Mouse (Mus musculus) heart, adult 2 months (tissue): ENCODE measurements around the gene Ctdnep1. TPM values are rescaled to one million over a fixed set of nuclear protein-coding genes. Genes with fewer than 3 reads are reported as not detected.
A peak's percentile ranks its signal among the peaks of the same experiment; 100 is the strongest.

Experiments used
- DNase-seq, 2 experiments: peaks; one replicate each; pipeline ENCODE4 v3.0.0; 2021
- H3K27ac ChIP-seq: fragments of 200-600 bp; 2 replicates; pipeline ENCODE4 v1.8.1; 2022
- H3K27me3 ChIP-seq: fragments of 200-500 bp; 2 replicates; pipeline ENCODE4 v1.6.1; 2012; ENCODE audit warnings: mild to moderate bottlenecking, low read length, inconsistent platforms, mixed read lengths; ENCODE audit not compliant: control insufficient read depth, insufficient read depth
- H3K36me3 ChIP-seq: fragments of 200-500 bp; 2 replicates; pipeline ENCODE4 v1.6.1; 2012; ENCODE audit warnings: low read length, inconsistent platforms; ENCODE audit not compliant: control insufficient read depth, insufficient read depth
- H3K4me1 ChIP-seq: fragments of 200-500 bp; 2 replicates; pipeline ENCODE4 v1.6.1; 2011; ENCODE audit warnings: low read length; ENCODE audit not compliant: control insufficient read depth, insufficient read depth
- H3K4me3 ChIP-seq: fragments of 200-600 bp; 2 replicates; pipeline ENCODE4 v1.8.1; 2022
- H3K79me2 ChIP-seq: fragments of 200-500 bp; replicated peaks from 2 replicates; pipeline ENCODE4 v1.6.1; 2012; ENCODE audit warnings: mild to moderate bottlenecking, inconsistent platforms, low read length, moderate library complexity, mixed read lengths; ENCODE audit not compliant: control insufficient read depth, insufficient read depth
- H3K9ac ChIP-seq: fragments of 200-500 bp; 2 replicates; pipeline ENCODE4 v1.6.1; 2012; ENCODE audit warnings: low read depth, mild to moderate bottlenecking, control low read depth, inconsistent platforms, low read length, mixed read lengths
- CTCF ChIP-seq: fragments of 200-600 bp; IDR thresholded peaks from 2 replicates; pipeline ENCODE4 v1.8.1; 2022; ENCODE audit warnings: antibody characterized with exemption, mild to moderate bottlenecking, moderate library complexity
- EP300 ChIP-seq: fragments of 200-500 bp; IDR thresholded peaks from 2 replicates; pipeline ENCODE4 v1.6.1; 2011; ENCODE audit warnings: low read depth, low read length, control low read depth; ENCODE audit not compliant: insufficient read depth
- POLR2A ChIP-seq: fragments of 200-500 bp; IDR thresholded peaks from 2 replicates; pipeline ENCODE4 v1.6.1; 2011; ENCODE audit warnings: mild to moderate bottlenecking, low read depth, low read length, control low read depth; ENCODE audit not compliant: insufficient read depth
- WGBS: fragments of 180-500 bp; shearing (Covaris S2); methylation state at CpG from one replicate; pipeline ENCODE4 v1.1.7; 2018; 5-methylcytosine and 5-hydroxymethylcytosine counted together
- intact Hi-C: fragments of 180-260 bp; cut with DNase I; formaldehyde crosslinking; loops from one replicate; pipeline ENCODE4 v1.15.1; 2025
- polyA plus RNA-seq: library from polyadenylated mRNA; depleted of rRNA; stranded (reverse); fragments of >200 nt; gene quantifications from 2 replicates; pipeline ENCODE4 v1.2.3, GENCODE M21; 2012
- total RNA-seq, 2 experiments: library from RNA; stranded (reverse); gene quantifications; 2 replicates each; pipeline ENCODE4 v1.2.3; 2021

The Ctdnep1 gene
- total and polyA plus RNA-seq, 3 experiments: 138 to 144 (median 143) TPM

- no peaks in the 10 kb centered on the region for H3K27me3 ChIP-seq
- intact Hi-C loops: loop anchor here (5.0 to 10.0 kb wide), 2 partner anchors 70 to 578 kb away; partner anchors contain the start of genes Eif5a and Kdm6b
- H3K4me1 ChIP-seq: peaks cover 5% of the 10 kb centered on the region
- peaks cover 1% of the 10 kb centered on the region for H3K79me2 ChIP-seq
- H3K9ac ChIP-seq: peak overlapping the region; percentile 15; the same call in 1 of the 2 replicates
- H3K4me3 ChIP-seq: peak overlapping the region; percentile 87
- TF ChIP-seq POLR2A: no peak
- TF ChIP-seq EP300: no peak
- TF ChIP-seq CTCF: no peak
- DNase-seq: no peak
- H3K36me3 ChIP-seq: peaks cover 25% of the 10 kb centered on the region
- 40% methylated on average over 10 of the region's 10 CpGs for WGBS
- H3K27ac ChIP-seq: peak overlapping the region; percentile 87
These were observed 11.4 kb downstream of the Ctdnep1 start for GRCm38 (mm10) chr11:69992396-69992795.

GRCm38 (mm10) chr11:69992932-69993331 lies 12.0 kb downstream of the Ctdnep1 start:
- peak overlapping the region; percentile 87 for H3K27ac ChIP-seq
- DNase-seq: no peak
- peaks cover 5% of the 10 kb centered on the region for H3K4me1 ChIP-seq
- intact Hi-C loops: loop anchor here (5.0 to 10.0 kb wide), 2 partner anchors 71 to 578 kb away; partner anchors contain the start of genes Eif5a and Kdm6b
- 82% methylated on average over 3 of the region's 3 CpGs for WGBS
- no peaks in the 10 kb centered on the region for H3K27me3 ChIP-seq
- H3K79me2 ChIP-seq: peaks cover 1% of the 10 kb centered on the region
- no peak overlapping the region for H3K4me3 ChIP-seq
- TF ChIP-seq CTCF: no peak
- TF ChIP-seq EP300: no peak
- no peak for TF ChIP-seq POLR2A
- 0 out of 2 replicates have a peak overlapping the region, but pooled peaks have one; percentile 12 for H3K9ac ChIP-seq
- H3K36me3 ChIP-seq: peaks cover 25% of the 10 kb centered on the region

- Histone ChIP-seq H3K27ac (peak overlapping the region; percentile 97; the same call in 1 of the 2 replicates), H3K36me3 (peaks cover 18% of the 10 kb centered on the region), H3K27me3 (no peaks in the 10 kb centered on the region), H3K79me2 (peaks cover 1% of the 10 kb centered on the region), H3K4me3 (no peak overlapping the region), H3K9ac (no peak overlapping the region), H3K4me1 (peaks cover 5% of the 10 kb centered on the region)
- TF ChIP-seq EP300 (no peak), CTCF (no peak), POLR2A (no peak)
- 85% methylated on average over 11 of the region's 11 CpGs for WGBS
- DNase-seq: no peak
- intact Hi-C loops: loop anchor here (2.0 to 10.0 kb wide), 3 partner anchors 14 to 580 kb away; partner anchors contain the start of genes Ctdnep1, Eif5a and Kdm6b
These were observed 13.6 kb downstream of the Ctdnep1 start for GRCm38 (mm10) chr11:69994401-69995090.

GRCm38 (mm10) chr11:69995391-69995960 lies 14.5 kb downstream of the Ctdnep1 start, which contains the start of gene Phf23:
Gene Phf23, plus strand, starts transcription at chr11:69995777.
- TF ChIP-seq POLR2A (peak; percentile 65), EP300 (peak; percentile 95), CTCF (peak; percentile 74)
- Histone ChIP-seq H3K27me3 (no peaks in the 10 kb centered on the region), H3K27ac (peak within 1 kb of the TSS; percentile 97), H3K79me2 (peaks cover 1% of the 10 kb centered on the region), H3K4me3 (peak within 1 kb of the TSS; percentile 98), H3K4me1 (peaks cover 3% of the 10 kb centered on the region), H3K9ac (peak within 1 kb of the TSS; percentile 91), H3K36me3 (peaks cover 16% of the 10 kb centered on the region)
- 2% methylated on average over 33 of the region's 36 CpGs for WGBS
- peak; percentile 96 to 99 for DNase-seq
- intact Hi-C loops: loop anchor here (2.0 to 10.0 kb wide), 2 partner anchors 15 to 581 kb away; partner anchors contain the start of genes Ctdnep1 and Kdm6b

GRCm38 (mm10) chr11:69996161-69997061 lies 15.5 kb downstream of the Ctdnep1 start:
- WGBS: 2% methylated on average over 65 of the region's 66 CpGs
- H3K4me1 ChIP-seq: peaks cover 5% of the 10 kb centered on the region
- H3K36me3 ChIP-seq: peaks cover 15% of the 10 kb centered on the region
- DNase-seq: peak in 1 of 2 experiments; percentile 52
- peak overlapping the region; percentile 97 for H3K27ac ChIP-seq
- peaks cover 1% of the 10 kb centered on the region for H3K79me2 ChIP-seq
- H3K4me3 ChIP-seq: peak overlapping the region; percentile 98
- peak overlapping the region; percentile 91 for H3K9ac ChIP-seq
- intact Hi-C loops: loop anchor here (10.0 kb wide), 1 partner anchor 582 kb away; the partner anchor contains the start of gene Kdm6b
- no peaks in the 10 kb centered on the region for H3K27me3 ChIP-seq
- TF ChIP-seq EP300: no peak
- no peak for TF ChIP-seq POLR2A
- TF ChIP-seq CTCF: no peak
